Mouse (Mus musculus): Measurements from ENCODE around the gene Foxo6. TPM values are rescaled to one million over a fixed set of nuclear protein-coding genes. Genes with fewer than 3 reads are reported as not detected.

Gene Foxo6
- total RNA-seq, 2 experiments from 2014 or later = 40.7 to 40.9 TPM

GRCm38 (mm10) chr4:120285223-120285622, 1.9 kb downstream of the Foxo6 start:
- DNase-seq (ENCODE audit: low spot score in 2 of 2) = no peak

GRCm38 (mm10) chr4:120284187-120284586, 3.0 kb downstream of the Foxo6 start:
- no peak for DNase-seq (ENCODE audit: low spot score in 2 of 2)

DNA sequence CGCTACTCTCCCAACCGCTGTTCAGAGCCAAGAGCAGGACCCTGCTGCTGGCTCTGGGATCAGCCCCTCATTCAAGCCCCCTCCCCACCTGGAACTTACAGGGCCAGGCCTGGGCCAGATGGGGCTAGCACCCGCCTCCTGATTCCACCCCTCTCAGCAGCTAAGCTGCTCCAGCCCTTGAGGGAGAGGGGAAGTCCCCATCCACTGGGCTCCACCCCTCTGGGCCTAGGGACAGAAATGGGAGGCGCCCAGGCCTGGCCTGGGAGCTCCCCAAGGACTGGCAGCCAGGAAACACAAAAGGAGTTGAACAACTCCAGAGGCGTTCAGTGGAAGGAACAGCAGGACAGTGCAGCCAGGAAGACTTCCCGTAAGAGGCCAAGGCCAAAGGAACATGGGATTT, 4.0 kb downstream of the Foxo6 start:
- peak; percentile 69 to 74 for DNase-seq (ENCODE audit: low spot score in 2 of 2)

DNA sequence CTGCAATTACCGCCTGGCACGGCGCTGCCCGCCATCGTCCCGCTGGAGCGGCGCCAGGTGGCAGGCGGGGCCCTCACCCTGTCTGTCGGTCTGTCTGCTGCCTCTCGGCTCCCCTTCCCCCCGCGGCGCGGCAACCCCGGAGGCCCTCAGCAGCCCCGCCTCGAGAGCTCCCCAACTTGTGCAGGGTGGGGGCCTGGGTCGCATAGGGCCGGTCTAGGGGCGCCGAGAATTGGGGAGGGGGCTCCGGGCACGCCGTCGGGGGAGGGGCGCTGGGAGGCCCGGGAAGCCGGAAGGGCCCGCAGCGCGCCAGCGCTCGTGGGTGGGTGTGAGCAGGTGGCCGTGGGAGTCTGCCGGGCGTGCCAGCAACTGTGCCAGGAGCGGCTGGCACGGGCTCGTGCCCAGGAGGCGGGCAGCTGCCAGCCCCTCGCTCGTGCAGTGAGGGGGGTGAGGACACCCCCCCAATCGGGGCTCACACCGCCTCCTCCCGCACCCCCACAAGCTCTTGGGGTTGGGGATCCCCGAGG, 4.5 kb downstream of the Foxo6 start:
- DNase-seq (ENCODE audit: low spot score in 2 of 2) = peak; percentile 79 to 84

GRCm38 (mm10) chr4:120281011-120281410, 6.1 kb downstream of the Foxo6 start:
- DNase-seq (ENCODE audit: low spot score in 2 of 2) = peak; percentile 68 to 72

GRCm38 (mm10) chr4:120280432-120280831, 6.7 kb downstream of the Foxo6 start:
- no peak for DNase-seq (ENCODE audit: low spot score in 2 of 2)

GRCm38 (mm10) chr4:120277255-120277928, 9.8 kb downstream of the Foxo6 start:
- no peak for DNase-seq (ENCODE audit: low spot score in 2 of 2)

- DNase-seq (ENCODE audit: low spot score in 2 of 2) = no peak
These were observed 11.7 kb downstream of the Foxo6 start for GRCm38 (mm10) chr4:120275487-120275886.

DNA sequence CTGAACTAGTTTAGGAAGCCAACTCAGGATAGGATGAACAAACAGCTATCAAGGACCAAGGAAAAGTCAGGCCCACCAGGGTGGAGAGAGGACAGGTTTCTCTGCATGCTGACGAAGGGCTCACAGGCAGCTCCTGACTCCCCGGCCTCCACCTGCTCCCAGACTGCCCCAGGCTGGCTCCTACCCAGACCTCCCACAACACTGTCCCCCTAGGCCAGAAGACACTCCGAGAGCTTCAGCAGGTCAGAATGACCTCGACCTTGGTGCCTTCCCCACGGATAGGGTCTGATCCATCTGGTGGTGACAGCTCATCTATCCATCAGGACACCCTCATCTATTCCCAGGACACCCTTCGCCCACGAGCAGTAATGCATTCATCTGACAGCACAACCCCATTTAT, 13.6 kb downstream of the Foxo6 start:
- DNase-seq (ENCODE audit: low spot score in 2 of 2) = no peak

- peak; percentile 68 for DNase-seq (ENCODE audit: low spot score in 2 of 2)
These were observed 15.1 kb downstream of the Foxo6 start for GRCm38 (mm10) chr4:120271886-120272580.

DNA sequence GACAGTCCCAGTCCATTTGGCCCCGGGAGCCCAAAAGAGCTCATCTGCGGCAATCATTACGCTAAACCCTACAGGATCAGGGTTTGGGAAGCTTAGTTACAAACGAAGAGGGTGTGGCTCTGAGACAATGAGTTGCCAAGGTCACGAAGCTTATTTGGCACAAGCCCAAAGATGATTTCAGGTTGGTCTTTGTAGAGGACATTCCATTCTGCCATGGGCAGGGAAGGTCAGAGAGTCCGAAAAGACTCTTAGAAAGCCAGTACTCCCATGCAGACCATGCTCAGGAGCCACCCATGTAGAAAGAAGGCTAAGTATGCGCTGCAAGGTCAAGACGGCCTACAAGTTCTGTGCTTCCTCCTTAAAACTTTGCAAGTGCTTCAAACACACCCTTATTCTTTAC, 15.9 kb downstream of the Foxo6 start:
- DNase-seq (ENCODE audit: low spot score in 2 of 2) = no peak

- DNase-seq (ENCODE audit: low spot score in 2 of 2) = no peak
These were observed 16.3 kb downstream of the Foxo6 start for GRCm38 (mm10) chr4:120270937-120271199.

- DNase-seq (ENCODE audit: low spot score in 2 of 2) = no peak
These were observed 16.8 kb downstream of the Foxo6 start for GRCm38 (mm10) chr4:120270148-120270936.

DNA sequence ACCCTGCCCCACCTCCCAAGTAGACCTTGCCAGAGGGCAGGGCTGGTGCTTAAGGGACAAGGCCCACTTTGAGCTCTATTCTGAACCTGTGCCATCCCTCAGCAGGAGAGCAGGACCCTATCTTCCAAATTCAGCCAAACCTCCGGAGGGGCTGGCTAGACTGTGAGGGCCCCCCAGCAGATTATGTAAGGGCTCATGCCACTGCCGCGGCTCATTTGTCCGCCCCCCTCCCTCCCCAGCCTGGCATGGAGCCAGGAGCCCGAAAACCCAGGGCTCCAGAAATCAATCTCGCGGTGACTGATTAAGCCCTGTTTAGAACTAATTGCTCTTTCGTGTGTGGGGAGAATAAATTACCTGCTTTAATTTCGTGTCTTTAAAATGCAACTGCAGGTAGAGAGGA, 17.7 kb downstream of the Foxo6 start:
- DNase-seq (ENCODE audit: low spot score in 2 of 2) = no peak

GRCm38 (mm10) chr4:120268214-120269061, 18.7 kb downstream of the Foxo6 start:
- no peak for DNase-seq (ENCODE audit: low spot score in 2 of 2)

- DNase-seq (ENCODE audit: low spot score in 2 of 2) = no peak
These were observed 19.5 kb downstream of the Foxo6 start for GRCm38 (mm10) chr4:120267683-120268082.

GRCm38 (mm10) chr4:120267136-120267535, 20.0 kb downstream of the Foxo6 start:
- no peak for DNase-seq (ENCODE audit: low spot score in 2 of 2)

DNA sequence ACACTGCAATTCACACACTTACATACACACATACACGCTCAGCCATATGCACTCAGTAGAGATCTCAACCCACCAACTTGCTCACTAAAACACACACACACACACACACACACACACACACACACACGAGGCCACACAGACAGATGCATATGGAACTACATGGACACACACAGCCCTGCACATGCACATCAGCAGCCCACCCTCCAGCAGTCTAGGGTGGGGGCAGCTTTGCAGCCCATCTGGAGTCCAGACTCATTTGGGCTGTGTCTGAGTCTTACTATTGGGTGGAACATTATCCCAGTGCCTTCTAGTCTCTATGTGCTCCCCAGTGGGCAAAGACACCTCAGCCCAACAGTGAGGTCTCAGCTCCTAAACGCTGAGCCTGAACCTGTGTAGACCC, 23.0 kb downstream of the Foxo6 start:
- no peak for DNase-seq (ENCODE audit: low spot score in 2 of 2)

DNA sequence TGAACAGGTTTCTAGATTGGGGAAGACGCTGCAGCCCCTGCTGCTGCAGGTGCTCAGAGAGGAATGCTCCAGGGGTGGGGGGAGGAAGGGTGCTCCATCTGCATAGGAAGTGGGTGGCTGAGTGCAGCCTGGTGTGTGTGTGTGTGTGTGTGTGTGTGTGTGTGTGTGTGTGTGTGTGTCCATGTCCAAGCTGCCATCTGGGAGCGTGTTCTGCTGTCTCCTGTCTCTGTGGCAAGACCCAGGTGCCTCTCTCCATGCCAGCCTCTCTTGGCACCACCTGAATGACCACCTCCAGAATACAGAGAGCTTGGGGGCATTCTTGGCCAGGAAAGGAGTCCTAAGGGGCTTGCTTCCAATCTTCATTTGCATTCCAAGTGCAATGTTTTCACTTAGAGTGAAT, 24.4 kb downstream of the Foxo6 start:
- DNase-seq (ENCODE audit: low spot score in 2 of 2) = no peak

GRCm38 (mm10) chr4:120262206-120262605, 24.9 kb downstream of the Foxo6 start:
- DNase-seq (ENCODE audit: low spot score in 2 of 2) = no peak

Data from layer of hippocampus, adult 18-20 months (tissue).